Mouse (Mus musculus): ENCODE data around the gene Map2.

GRCm38 (mm10) chr1:66211074-66211791 is 36.2 kb downstream of the Map2 start:
- TF ChIP-seq POLR2A (IDR thresholded peaks at IDR 0.05; ENCODE audit: low read depth, low read length) (no peak), CTCF (conservative IDR thresholded peaks at IDR 0.05; ENCODE audit: insufficient read depth, insufficient read length, low read depth, low read length) (no peak)

Measured in kidney, adult 2 months (tissue).